Mouse (Mus musculus) midbrain, embryonic 14.5 days (tissue): Measurements from ENCODE around the gene Dram2. TPM values are rescaled to one million over a fixed set of nuclear protein-coding genes. Genes with fewer than 3 reads are reported as not detected.

Experiments used
- ATAC-seq: fragments of 200-750 bp; cut with Nextera tagmentation; 2 replicates; pipeline ENCODE4 v1.8.0; 2017; ENCODE audit warnings: moderate number of reproducible peaks, moderate library complexity; ENCODE audit not compliant: low FRiP score, low TSS enrichment
- DNase-seq: peaks from one replicate; pipeline ENCODE4 v3.0.0-alpha.2; 2015
- H3K27ac ChIP-seq: fragments of 300-500 bp; sonication (generic); replicated peaks from 2 replicates; pipeline ENCODE4 v1.5.1; 2014; ENCODE audit warnings: mild to moderate bottlenecking, low read depth, low read length, moderate library complexity
- H3K27me3 ChIP-seq: fragments of 300-500 bp; sonication (generic); 2 replicates; pipeline ENCODE4 v1.6.1; 2014; ENCODE audit warnings: low read length, control low read depth, mixed read lengths; ENCODE audit not compliant: control insufficient read depth, insufficient read depth
- H3K36me3 ChIP-seq: fragments of 300-500 bp; sonication (generic); 2 replicates; pipeline ENCODE4 v1.6.1; 2014; ENCODE audit warnings: low read length, control low read depth; ENCODE audit not compliant: control insufficient read depth, insufficient read depth
- H3K4me1 ChIP-seq: fragments of 300-500 bp; sonication (generic); 2 replicates; pipeline ENCODE4 v1.6.1; 2014; ENCODE audit warnings: mild to moderate bottlenecking, antibody characterized with exemption, low read length, control low read depth; ENCODE audit not compliant: control insufficient read depth, insufficient read depth
- H3K4me2 ChIP-seq: fragments of 300-500 bp; sonication (generic); 2 replicates; pipeline ENCODE4 v1.6.1; 2014; ENCODE audit warnings: mild to moderate bottlenecking, low read length, moderate library complexity
- H3K4me3 ChIP-seq: fragments of 300-500 bp; sonication (generic); replicated peaks from 2 replicates; pipeline ENCODE4 v1.5.1; 2014; ENCODE audit warnings: low read depth, low read length
- H3K9ac ChIP-seq: fragments of 300-500 bp; sonication (generic); replicated peaks from 2 replicates; pipeline ENCODE4 v1.6.1; 2014; ENCODE audit warnings: mild to moderate bottlenecking, low read length, moderate library complexity
- H3K9me3 ChIP-seq: fragments of 300-500 bp; sonication (generic); 2 replicates; pipeline ENCODE4 v1.6.1; 2016; ENCODE audit warnings: low read length, control low read depth, mixed read lengths; ENCODE audit not compliant: control insufficient read depth
- WGBS: fragments of 180-500 bp; shearing (Covaris S2); extraction: QIAGEN DNeasy Blood & Tissue Kit; methylation state at CpG from one replicate; pipeline ENCODE4 v1.1.7; 2014; 5-methylcytosine and 5-hydroxymethylcytosine counted together
- polyA plus RNA-seq: library from polyadenylated mRNA; unstranded; fragments of >200 nt; fragmentation: Nextera tagmentation; extraction: Ambion mirVana; gene quantifications from 2 replicates; pipeline ENCODE4 v1.2.1, GENCODE M21; 2014

Gene Dram2
- 66.7 and 67.7 TPM in 2 replicates for polyA plus RNA-seq

DNA sequence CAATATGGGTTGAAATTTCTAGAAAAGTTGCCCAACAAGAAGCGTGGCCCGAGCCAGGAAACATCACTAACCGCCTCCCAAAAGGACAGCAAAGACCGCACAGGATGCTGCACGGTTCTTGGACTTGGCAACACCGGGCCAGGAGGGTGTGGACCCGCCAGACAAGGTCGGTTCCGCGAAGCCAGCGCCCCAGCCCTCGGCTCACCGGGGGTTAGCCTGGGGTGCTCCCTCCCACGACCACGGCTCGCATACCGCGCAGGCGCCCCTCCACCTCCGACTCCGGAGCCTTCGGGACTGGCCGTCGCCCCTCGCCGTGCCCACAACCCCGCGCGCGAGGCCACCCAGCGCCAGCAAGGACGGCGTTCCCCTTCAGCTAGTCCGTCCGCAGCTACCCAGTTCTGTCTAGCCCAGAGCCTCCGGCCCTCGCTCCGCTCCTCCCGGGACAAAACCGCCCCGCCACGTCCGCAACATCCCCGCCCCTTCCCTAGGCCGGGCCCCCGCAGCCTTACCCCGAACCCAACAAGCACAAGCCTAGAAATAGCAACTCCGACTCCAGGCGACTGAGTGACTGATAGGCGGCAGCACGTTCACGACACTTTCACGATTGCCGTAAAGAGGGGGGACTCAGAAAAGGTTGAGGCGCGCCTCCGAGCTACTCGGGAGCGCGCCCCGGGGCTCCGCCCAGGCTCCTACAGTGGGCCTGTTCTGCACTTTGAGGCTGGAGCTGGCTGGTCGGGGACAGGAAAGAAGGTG lies at the start of gene Dram2, which contains the start of gene Cept1:
TSS of gene Dram2 (plus strand) at position 628 of the 753 bp plus-strand sequence.
TSS of gene Cept1 (minus strand) at position 632 of the 753 bp plus-strand sequence.
- peak within 1 kb of the TSS; percentile 71 for H3K4me2 ChIP-seq
- DNase-seq (peak; percentile 98), ATAC-seq (peak; percentile 95)
- peak within 1 kb of the TSS; percentile 70 for H3K9ac ChIP-seq
- peaks cover 15% of the 10 kb centered on the region for H3K4me1 ChIP-seq
- H3K36me3 ChIP-seq = 0 out of 2 replicates have a peak, but pooled peaks cover 4% of the 10 kb centered on the region
- WGBS = under 1% methylated on average over 63 of the region's 63 CpGs
- H3K27me3 ChIP-seq = no peaks in the 10 kb centered on the region
- H3K27ac ChIP-seq = peak within 1 kb of the TSS; percentile 88
- H3K9me3 ChIP-seq = no peaks in the 10 kb centered on the region
- peak within 1 kb of the TSS; percentile 85 for H3K4me3 ChIP-seq

DNA sequence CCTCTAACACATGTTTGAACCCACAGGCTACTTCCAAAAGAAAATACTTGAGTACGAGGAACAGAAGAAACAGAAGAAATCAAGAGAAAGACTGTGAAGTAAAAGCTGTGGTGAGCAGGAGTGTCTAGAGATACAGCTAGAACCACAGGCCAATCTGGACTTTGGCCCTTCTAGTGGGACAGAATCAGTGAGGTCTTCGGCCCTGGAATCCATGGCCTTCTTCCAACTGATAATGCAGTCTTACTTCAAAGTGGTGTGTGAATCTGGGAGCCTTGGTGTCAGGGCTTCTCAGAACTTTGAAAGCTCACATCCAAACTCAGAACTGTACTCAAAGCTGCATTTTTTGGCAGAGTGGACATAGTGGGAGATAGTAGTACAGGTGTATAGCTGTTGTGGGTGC lies 47.1 kb upstream of the Dram2 start:
- WGBS = 98% methylated on average over 2 of the region's 2 CpGs
- Histone ChIP-seq H3K9me3 (no peaks in the 10 kb centered on the region), H3K9ac (no peak overlapping the region), H3K4me1 (no peaks in the 10 kb centered on the region), H3K36me3 (peaks cover 35% of the 10 kb centered on the region), H3K27me3 (no peaks in the 10 kb centered on the region), H3K4me2 (no peak overlapping the region), H3K4me3 (no peak overlapping the region), H3K27ac (no peak overlapping the region)
- DNase-seq = no peak
- no peak for ATAC-seq

DNA sequence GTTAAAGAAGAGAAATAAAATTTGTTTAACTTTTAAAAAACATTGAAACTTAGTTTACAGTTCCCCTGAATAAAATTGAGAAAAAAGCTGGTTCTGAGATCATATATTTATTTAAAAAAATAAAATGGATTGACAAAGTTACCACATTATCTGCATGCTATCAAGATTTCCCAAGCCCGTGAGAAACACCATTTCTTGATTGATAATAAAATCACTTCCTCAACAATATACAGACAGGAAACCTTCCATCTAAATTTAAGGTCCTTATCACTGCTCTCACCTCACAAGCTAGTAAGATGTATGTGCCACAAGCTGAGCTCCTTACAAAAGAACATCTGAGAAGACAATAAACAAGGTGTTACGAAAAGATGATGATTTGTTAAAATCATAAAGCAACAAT lies 44.7 kb upstream of the Dram2 start:
- Histone ChIP-seq H3K4me1 (no peaks in the 10 kb centered on the region), H3K4me3 (no peak overlapping the region), H3K9ac (no peak overlapping the region), H3K9me3 (no peaks in the 10 kb centered on the region), H3K4me2 (no peak overlapping the region), H3K27me3 (no peaks in the 10 kb centered on the region), H3K27ac (no peak overlapping the region), H3K36me3 (peaks cover 35% of the 10 kb centered on the region)
- DNase-seq = no peak
- WGBS = 96% methylated on average over 2 of the region's 2 CpGs
- ATAC-seq = no peak

DNA sequence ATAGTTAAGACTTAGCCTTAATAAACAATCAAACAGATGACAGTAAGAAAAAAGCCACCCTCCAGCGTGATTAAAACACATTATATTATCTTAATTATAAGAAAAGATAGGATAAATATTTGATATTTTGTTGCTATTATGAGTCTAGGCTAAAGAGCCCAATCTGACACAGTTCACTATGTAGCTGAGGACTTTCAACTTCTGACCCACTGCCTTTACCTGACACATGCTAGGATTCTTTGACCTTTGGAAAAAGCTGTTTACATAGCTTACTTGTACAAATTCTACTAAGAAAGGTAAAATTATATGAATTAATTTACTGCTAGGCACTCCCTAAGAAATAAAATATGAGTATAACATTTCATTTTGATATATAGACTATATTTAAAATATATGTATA lies 36.9 kb upstream of the Dram2 start:
- Histone ChIP-seq H3K4me1 (no peaks in the 10 kb centered on the region), H3K36me3 (peaks cover 8% of the 10 kb centered on the region; the same call in 1 of the 2 replicates), H3K4me2 (no peak overlapping the region), H3K9me3 (no peaks in the 10 kb centered on the region), H3K9ac (no peak overlapping the region), H3K27ac (no peak overlapping the region), H3K4me3 (no peak overlapping the region), H3K27me3 (no peaks in the 10 kb centered on the region)
- DNase-seq (no peak), ATAC-seq (no peak)
- 87% methylated on average over 1 of the region's 1 CpGs for WGBS

DNA sequence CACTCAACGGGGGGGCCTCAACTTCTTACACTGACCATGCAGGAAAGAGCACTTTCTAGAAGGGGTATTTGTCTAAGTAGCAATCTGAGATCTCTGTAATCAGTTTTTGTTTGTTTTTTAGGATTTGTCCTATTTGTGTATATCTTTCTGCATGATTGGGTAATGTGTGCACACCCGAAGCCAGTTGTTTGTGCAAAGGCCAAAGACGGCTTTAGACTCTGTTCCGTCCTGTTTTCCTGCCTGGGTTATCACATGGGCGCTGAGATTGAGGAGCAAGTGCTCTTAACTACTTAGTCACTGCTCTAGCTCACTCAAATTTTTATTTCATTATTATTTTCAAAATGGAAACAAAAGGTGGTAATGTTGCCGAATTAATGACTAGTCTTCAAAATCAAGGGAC lies 32.6 kb upstream of the Dram2 start:
- 90% methylated on average over 6 of the region's 6 CpGs for WGBS
- Histone ChIP-seq H3K9ac (no peak overlapping the region), H3K36me3 (peaks cover 8% of the 10 kb centered on the region; the same call in 1 of the 2 replicates), H3K27ac (no peak overlapping the region), H3K4me3 (no peak overlapping the region), H3K27me3 (no peaks in the 10 kb centered on the region), H3K4me2 (no peak overlapping the region), H3K9me3 (no peaks in the 10 kb centered on the region), H3K4me1 (no peaks in the 10 kb centered on the region)
- DNase-seq (no peak), ATAC-seq (no peak)

DNA sequence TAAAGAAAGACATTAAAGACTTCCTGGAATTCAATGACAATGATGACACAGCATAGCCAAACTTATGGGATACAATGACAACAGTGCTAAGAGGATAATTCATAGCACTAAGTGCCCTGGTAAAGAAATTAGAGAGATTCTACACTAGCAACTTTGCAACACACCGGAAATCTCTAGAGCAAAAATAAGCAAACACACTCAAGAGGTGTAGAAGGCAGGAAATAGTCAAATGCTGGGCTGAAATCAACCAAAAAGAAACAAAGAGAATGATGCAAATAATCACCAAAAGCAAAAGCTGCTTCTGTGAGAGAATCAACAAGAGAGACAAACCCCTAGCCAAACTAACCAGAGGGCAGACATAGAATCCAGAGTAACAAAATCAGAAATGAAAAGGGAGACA lies 24.9 kb upstream of the Dram2 start:
- H3K27me3 ChIP-seq = no peaks in the 10 kb centered on the region
- H3K9ac ChIP-seq = no peak overlapping the region
- no peaks in the 10 kb centered on the region for H3K9me3 ChIP-seq
- H3K4me1 ChIP-seq = no peaks in the 10 kb centered on the region
- H3K4me2 ChIP-seq = no peak overlapping the region
- ATAC-seq (no peak), DNase-seq (no peak)
- no peak overlapping the region for H3K4me3 ChIP-seq
- 0 out of 2 replicates have a peak, but pooled peaks cover 5% of the 10 kb centered on the region for H3K36me3 ChIP-seq
- whole genome bisulfite sequencing = 100% methylated on average over 1 of the region's 1 CpGs
- no peak overlapping the region for H3K27ac ChIP-seq

DNA sequence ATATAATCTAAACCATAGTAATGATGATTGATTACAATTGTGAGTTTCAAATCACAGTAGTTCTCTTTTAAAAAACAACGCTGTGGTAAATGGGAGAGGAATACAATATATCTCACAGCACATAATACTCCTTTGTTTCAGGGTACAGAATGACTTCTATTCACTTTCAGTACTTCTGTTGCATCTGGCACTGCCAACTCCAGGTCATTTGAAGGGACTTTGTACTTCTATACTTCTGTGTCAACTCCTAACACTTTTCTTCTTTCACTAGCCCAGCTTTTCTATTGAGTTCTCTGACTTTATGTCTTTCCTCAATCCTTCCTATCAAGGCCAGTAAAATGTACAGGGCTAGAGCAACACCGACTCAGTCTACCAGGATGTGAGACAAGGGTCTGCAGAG lies 21.2 kb upstream of the Dram2 start:
- H3K27ac ChIP-seq = no peak overlapping the region
- no peak overlapping the region for H3K9ac ChIP-seq
- H3K4me2 ChIP-seq = no peak overlapping the region
- ATAC-seq (no peak), DNase-seq (no peak)
- no peaks in the 10 kb centered on the region for H3K9me3 ChIP-seq
- no peaks in the 10 kb centered on the region for H3K4me1 ChIP-seq
- 0 out of 2 replicates have a peak, but pooled peaks cover 5% of the 10 kb centered on the region for H3K36me3 ChIP-seq
- WGBS = 93% methylated on average over 2 of the region's 2 CpGs
- no peak overlapping the region for H3K4me3 ChIP-seq
- no peaks in the 10 kb centered on the region for H3K27me3 ChIP-seq

DNA sequence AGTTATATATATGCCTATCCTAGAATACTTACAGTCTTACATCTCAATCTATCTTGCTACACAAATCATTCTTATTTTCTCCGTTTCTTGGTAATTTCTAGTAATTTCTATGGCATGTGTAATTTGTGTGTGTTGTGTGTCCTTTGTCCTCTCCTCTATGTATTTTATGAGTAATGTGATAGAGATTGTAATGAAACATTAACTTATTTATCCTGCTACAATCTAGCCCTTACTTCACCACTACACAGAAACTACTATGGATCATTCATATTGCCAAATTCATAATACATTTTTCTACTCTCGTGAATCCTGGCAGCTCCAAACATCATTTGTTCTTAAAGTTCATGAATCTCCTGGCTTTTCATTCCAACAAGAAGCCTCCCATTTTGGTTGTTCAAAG lies 19.6 kb upstream of the Dram2 start:
- no peak overlapping the region for H3K27ac ChIP-seq
- no peaks in the 10 kb centered on the region for H3K9me3 ChIP-seq
- H3K27me3 ChIP-seq = no peaks in the 10 kb centered on the region
- ATAC-seq = no peak
- H3K4me2 ChIP-seq = no peak overlapping the region
- H3K4me3 ChIP-seq = no peak overlapping the region
- no peaks in the 10 kb centered on the region for H3K4me1 ChIP-seq
- 96% methylated on average over 2 of the region's 2 CpGs for WGBS
- 0 out of 2 replicates have a peak, but pooled peaks cover 5% of the 10 kb centered on the region for H3K36me3 ChIP-seq
- no peak overlapping the region for H3K9ac ChIP-seq
- DNase-seq = no peak

DNA sequence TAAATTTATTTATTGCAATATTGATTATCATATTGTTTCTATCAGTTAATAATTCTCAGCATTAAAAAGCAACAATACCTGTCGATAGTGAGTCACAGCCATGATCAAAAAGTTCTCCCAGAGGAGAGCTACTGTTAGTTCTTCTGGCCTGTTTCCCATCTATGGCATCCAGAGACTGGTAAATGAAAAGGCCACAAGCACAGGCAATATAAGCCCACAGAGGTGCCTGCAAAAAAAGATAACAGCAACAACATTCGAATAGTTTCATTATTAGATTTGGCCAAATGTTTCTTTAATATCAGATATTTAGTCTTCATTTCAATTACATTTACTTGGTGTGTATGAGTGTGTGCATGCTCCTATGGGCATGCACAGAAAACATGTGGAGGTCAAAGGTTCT lies 14.3 kb upstream of the Dram2 start:
- Histone ChIP-seq H3K4me1 (no peaks in the 10 kb centered on the region), H3K4me2 (no peak overlapping the region), H3K36me3 (peaks cover 6% of the 10 kb centered on the region), H3K27ac (no peak overlapping the region), H3K9ac (no peak overlapping the region), H3K9me3 (no peaks in the 10 kb centered on the region), H3K27me3 (no peaks in the 10 kb centered on the region), H3K4me3 (no peak overlapping the region)
- 95% methylated on average over 2 of the region's 2 CpGs for WGBS
- ATAC-seq = no peak
- no peak for DNase-seq
